Mouse (Mus musculus) liver, embryonic 14.5 days (tissue): ENCODE measurements around the gene Nin. TPM values are rescaled to one million over a fixed set of nuclear protein-coding genes. Genes with fewer than 3 reads are reported as not detected.

ENCODE experiments used
- ATAC-seq: fragments of 200-750 bp; cut with Nextera tagmentation; 2 replicates; pipeline ENCODE4 v1.8.0; 2017; ENCODE audit warnings: moderate number of reproducible peaks, mild to moderate bottlenecking, moderate library complexity; ENCODE audit not compliant: insufficient read depth
- DNase-seq, 3 experiments: peaks; one replicate each; pipeline ENCODE4 v3.0.0-alpha.2; 2012 to 2013; ENCODE audit warnings: low read depth in 3 of 3, low spot score in 3 of 3
- H3K27ac ChIP-seq: fragments of 300-500 bp; sonication (generic); 2 replicates; pipeline ENCODE4 v1.5.1; 2014; ENCODE audit warnings: moderate library complexity, mild to moderate bottlenecking, control low read depth, inconsistent platforms
- H3K27me3 ChIP-seq: fragments of 300-500 bp; sonication (generic); 2 replicates; pipeline ENCODE4 v1.6.1; 2014; ENCODE audit warnings: mild to moderate bottlenecking, low read length, moderate library complexity; ENCODE audit not compliant: control insufficient read depth, insufficient read depth
- H3K36me3 ChIP-seq: fragments of 300-500 bp; sonication (generic); replicated peaks from 2 replicates; pipeline ENCODE4 v1.6.1; 2014; ENCODE audit warnings: low read depth; ENCODE audit not compliant: control insufficient read depth, insufficient read depth
- H3K4me1 ChIP-seq, 2 experiments: fragments of 200-500 bp in 1 of 2; fragments of 300-500 bp in 1 of 2; sonication (generic) in 1 of 2; replicated peaks; 2 replicates each; pipeline ENCODE4 v1.6.1; 2012 to 2014; ENCODE audit warnings: antibody characterized with exemption in 1 of 2, inconsistent platforms in 1 of 2, low read length in 1 of 2; ENCODE audit not compliant: control insufficient read depth in 2 of 2, insufficient read depth in 2 of 2
- H3K4me2 ChIP-seq: fragments of 300-500 bp; sonication (generic); 2 replicates; pipeline ENCODE4 v1.6.1; 2014; ENCODE audit warnings: low read depth, mild to moderate bottlenecking, control low read depth, moderate library complexity
- H3K4me3 ChIP-seq, 2 experiments: fragments of 200-500 bp in 1 of 2; fragments of 300-500 bp in 1 of 2; sonication (generic) in 1 of 2; 2 replicates each; pipeline ENCODE4 v1.5.1; 2012 to 2014; ENCODE audit warnings: low read depth in 2 of 2, low read length in 2 of 2, mild to moderate bottlenecking in 2 of 2, control low read depth in 1 of 2, inconsistent platforms in 1 of 2, moderate library complexity in 1 of 2; ENCODE audit not compliant: insufficient read depth in 1 of 2
- H3K9ac ChIP-seq: fragments of 300-500 bp; sonication (generic); replicated peaks from 2 replicates; pipeline ENCODE4 v1.6.1; 2014; ENCODE audit warnings: mild to moderate bottlenecking, control low read depth, moderate library complexity
- H3K9me3 ChIP-seq: fragments of 300-500 bp; sonication (generic); 2 replicates; pipeline ENCODE4 v1.6.1; 2016; ENCODE audit warnings: low read length, mixed read lengths; ENCODE audit not compliant: control insufficient read depth
- CTCF ChIP-seq: IDR thresholded peaks from 2 replicates; pipeline ENCODE4 v1.5.1; 2016; ENCODE audit warnings: antibody characterized with exemption, low read depth, control low read depth
- EP300 ChIP-seq: IDR thresholded peaks from 2 replicates; pipeline ENCODE4 v1.6.1; 2016; ENCODE audit warnings: antibody characterized with exemption, low read depth
- WGBS: fragments of 180-500 bp; shearing (Covaris S2); extraction: QIAGEN DNeasy Blood & Tissue Kit; methylation state at CpG from one replicate; pipeline ENCODE4 v1.1.7; 2014; ENCODE audit not compliant: insufficient replicate concordance; 5-methylcytosine and 5-hydroxymethylcytosine counted together
- polyA plus RNA-seq, 2 experiments: library from polyadenylated mRNA; depleted of rRNA in 1 of 2; stranded (reverse) in 1 of 2; unstranded in 1 of 2; fragments of >200 nt; fragmentation: Nextera tagmentation in 1 of 2; extraction: Ambion mirVana in 1 of 2; gene quantifications; 2 replicates each; pipeline versions ENCODE4 v1.2.1 to v1.2.3; 2012 to 2014

Nin gene
- polyA plus RNA-seq (2012; rRNA removed) (2.9 and 3.9 TPM in 2 replicates), polyA plus RNA-seq (2014; fragmentation: Nextera tagmentation; extraction: Ambion mirVana) (2.8 and 3.7 TPM in 2 replicates)

DNA sequence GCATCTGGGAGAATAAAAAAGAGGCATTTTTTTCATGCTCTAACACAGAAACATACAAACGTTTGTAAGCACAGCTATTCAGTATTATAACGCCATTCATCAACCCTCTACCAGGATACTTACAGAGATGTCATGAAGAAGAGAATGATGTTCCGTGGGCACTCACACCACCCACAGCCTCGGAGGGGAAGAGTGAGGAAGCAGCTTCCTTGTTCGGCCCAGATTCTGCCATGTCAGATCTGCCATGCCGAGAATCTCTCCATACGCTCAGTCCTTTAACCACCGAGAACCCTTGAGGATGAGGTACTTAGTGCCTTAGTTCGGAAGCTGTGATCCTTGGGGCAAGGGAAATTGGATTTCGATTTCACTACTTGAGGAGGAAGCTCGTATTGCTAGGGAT is at the start of gene Nin:
Nin (minus strand) TSS at position 367 of the 400 bp plus-strand sequence.
- Histone ChIP-seq H3K4me2 (no peak within 1 kb of the TSS), H3K4me3 (no peak within 1 kb of the TSS), H3K9me3 (no peaks in the 10 kb centered on the region), H3K36me3 (no peaks in the 10 kb centered on the region), H3K27ac (no peak within 1 kb of the TSS), H3K27me3 (peaks cover 22% of the 10 kb centered on the region), H3K9ac (no peak within 1 kb of the TSS), H3K4me1 (peaks cover 2 to 7% of the 10 kb centered on the region in 2 experiments; a peak in 2 of 4 replicates)
- DNase-seq (no peak), ATAC-seq (no peak)
- 58% methylated on average over 11 of the region's 11 CpGs for WGBS
- TF ChIP-seq CTCF (no peak), EP300 (no peak)

DNA sequence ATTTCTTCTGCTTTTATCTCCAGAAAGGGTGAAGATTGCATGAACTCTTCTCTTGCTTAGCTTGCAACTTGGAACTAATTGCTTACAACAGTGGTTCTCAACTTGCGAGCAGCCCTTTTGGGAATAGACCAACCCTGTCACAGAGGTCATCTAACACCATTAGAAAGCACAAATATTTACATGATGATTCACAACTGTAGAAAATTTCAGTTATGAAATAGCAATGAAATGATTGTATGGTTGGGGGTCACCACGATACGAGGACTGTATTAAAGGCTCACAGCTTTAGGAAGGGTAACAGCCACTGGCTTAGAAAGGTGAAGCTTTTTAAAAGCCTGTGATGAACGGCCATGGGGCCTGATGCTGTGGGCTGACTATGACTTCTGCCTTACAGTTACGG is 47.5 kb upstream of the Nin start:
- TF ChIP-seq CTCF (no peak), EP300 (no peak)
- H3K4me1 ChIP-seq: no peaks in the 10 kb centered on the region
- WGBS: 64% methylated on average over 5 of the region's 5 CpGs
- H3K4me3 ChIP-seq: no peak overlapping the region
- no peak overlapping the region for H3K4me2 ChIP-seq
- no peak overlapping the region for H3K27ac ChIP-seq
- ATAC-seq (no peak), DNase-seq (no peak)
- H3K36me3 ChIP-seq: no peaks in the 10 kb centered on the region
- H3K27me3 ChIP-seq: no peaks in the 10 kb centered on the region
- no peak overlapping the region for H3K9ac ChIP-seq
- H3K9me3 ChIP-seq: no peaks in the 10 kb centered on the region

DNA sequence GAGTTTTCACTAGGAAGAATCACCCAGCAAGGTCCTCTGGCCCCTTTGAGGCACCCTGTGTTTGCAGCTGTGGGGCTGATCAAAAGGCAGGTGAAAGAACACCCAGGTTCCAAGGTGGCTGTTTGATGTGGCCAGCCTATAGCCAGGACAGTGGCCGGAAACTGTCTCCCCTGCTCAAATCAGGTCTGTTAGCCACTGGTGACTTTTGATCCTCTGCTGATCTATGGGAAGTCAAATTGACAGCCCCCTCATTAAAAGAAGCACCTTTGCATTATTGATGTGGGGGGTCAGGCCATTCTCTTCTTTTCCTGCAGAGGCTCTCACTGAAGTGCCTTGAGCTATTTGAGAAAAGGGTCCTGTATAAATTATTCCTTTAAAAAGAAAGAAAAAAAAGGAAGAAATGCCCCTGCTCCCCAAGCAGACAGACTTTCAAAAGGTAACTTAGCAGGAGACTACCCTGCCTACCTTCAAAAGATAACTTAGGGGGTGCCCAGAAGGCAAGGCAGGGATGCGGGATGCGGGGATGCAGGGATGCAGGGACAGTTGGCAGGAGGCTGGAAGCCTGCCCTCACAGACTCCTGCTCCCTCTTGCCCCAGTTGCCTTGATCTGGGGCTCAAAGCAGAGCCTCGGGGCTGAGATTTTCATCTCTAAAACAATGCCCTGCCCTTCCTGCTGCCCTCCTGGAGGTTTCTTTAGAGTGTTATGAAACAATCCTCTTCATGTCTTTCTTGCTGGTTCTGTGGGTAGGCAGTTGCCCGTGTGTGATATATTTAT is 44.0 kb upstream of the Nin start:
- no peak overlapping the region for H3K9ac ChIP-seq
- no peaks in the 10 kb centered on the region for H3K36me3 ChIP-seq
- no peak overlapping the region for H3K27ac ChIP-seq
- DNase-seq (no peak), ATAC-seq (no peak)
- H3K4me1 ChIP-seq: no peaks in the 10 kb centered on the region
- H3K4me2 ChIP-seq: no peak overlapping the region
- H3K4me3 ChIP-seq: no peak overlapping the region
- 32% methylated on average over 5 of the region's 5 CpGs for WGBS
- H3K9me3 ChIP-seq: no peaks in the 10 kb centered on the region
- TF ChIP-seq CTCF (no peak), EP300 (no peak)
- no peaks in the 10 kb centered on the region for H3K27me3 ChIP-seq

DNA sequence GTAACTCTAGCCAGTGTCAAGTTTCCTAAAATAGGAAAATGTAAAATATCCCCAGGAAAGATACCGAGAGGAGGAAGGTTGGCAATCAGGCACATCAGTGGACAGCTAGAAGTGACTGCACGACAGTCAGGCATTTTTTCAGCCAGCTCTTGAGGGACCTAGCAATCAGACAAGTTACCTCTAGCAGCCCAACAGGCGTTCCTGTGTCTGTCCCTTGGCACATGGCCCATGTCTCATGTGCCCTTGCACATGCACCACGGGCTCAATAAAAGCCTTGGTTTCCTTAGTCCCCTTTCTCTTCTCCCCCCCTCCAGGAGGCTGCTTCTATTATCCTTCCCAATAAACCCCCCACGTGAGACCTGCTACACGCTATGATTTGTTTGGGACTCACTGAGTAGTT is 42.7 kb upstream of the Nin start:
- H3K4me3 ChIP-seq: no peak overlapping the region
- H3K9ac ChIP-seq: no peak overlapping the region
- no peaks in the 10 kb centered on the region for H3K4me1 ChIP-seq
- no peaks in the 10 kb centered on the region for H3K9me3 ChIP-seq
- TF ChIP-seq EP300 (no peak), CTCF (no peak)
- no peak overlapping the region for H3K4me2 ChIP-seq
- DNase-seq (no peak), ATAC-seq (no peak)
- H3K27me3 ChIP-seq: no peaks in the 10 kb centered on the region
- 46% methylated on average over 6 of the region's 6 CpGs for WGBS
- H3K36me3 ChIP-seq: no peaks in the 10 kb centered on the region
- no peak overlapping the region for H3K27ac ChIP-seq

DNA sequence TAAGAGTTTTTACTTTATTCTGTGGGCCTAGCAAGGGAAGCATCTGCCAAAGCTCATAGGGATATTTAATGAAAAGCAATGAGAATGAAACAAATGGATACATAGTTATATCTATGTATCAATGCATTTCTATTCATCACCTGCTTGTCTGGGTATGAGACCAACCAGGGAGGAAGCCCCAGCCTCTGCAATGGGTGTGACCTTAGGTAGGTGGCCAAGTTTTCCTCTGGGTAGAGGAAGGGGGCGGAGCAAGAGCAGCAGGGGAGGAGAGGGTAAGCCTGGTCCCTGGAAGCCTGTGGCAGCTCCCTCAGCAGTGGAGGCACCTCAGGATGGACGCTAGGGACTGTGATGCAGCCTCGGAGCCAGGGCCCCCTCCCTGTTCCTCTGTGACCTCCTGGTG is 40.3 kb upstream of the Nin start, which contains the start of gene Abhd12b:
Abhd12b (plus strand) TSS at position 301 of the 400 bp plus-strand sequence.
- Histone ChIP-seq H3K36me3 (no peaks in the 10 kb centered on the region), H3K27ac (no peak within 1 kb of the TSS), H3K4me3 (no peak within 1 kb of the TSS), H3K9ac (no peak within 1 kb of the TSS), H3K4me2 (no peak within 1 kb of the TSS), H3K4me1 (0 out of 4 replicates have a peak, but pooled peaks cover 0 to 1% of the 10 kb centered on the region in 2 experiments), H3K9me3 (no peaks in the 10 kb centered on the region), H3K27me3 (no peaks in the 10 kb centered on the region)
- WGBS: 29% methylated on average over 3 of the region's 3 CpGs
- TF ChIP-seq CTCF (no peak), EP300 (no peak)
- no peak for ATAC-seq
- DNase-seq: no peak
